Mouse (Mus musculus) regulatory T cell (primary cell): Measurements from ENCODE around the gene Tbc1d2.
"Not testable (repeated sequence)": the region's sequence is repeated elsewhere in the genome, so short reads cannot be mapped to it uniquely, and the experiment has no call there.

Experiments
- in situ Hi-C: fragments of 300-600 bp; cut with MboI, MseI; formaldehyde crosslinking; loops from one replicate; pipeline ENCODE4 v1.15.1; 2025; ENCODE audit warnings: high pct_unique_total_duplicates

The Tbc1d2 gene

DNA sequence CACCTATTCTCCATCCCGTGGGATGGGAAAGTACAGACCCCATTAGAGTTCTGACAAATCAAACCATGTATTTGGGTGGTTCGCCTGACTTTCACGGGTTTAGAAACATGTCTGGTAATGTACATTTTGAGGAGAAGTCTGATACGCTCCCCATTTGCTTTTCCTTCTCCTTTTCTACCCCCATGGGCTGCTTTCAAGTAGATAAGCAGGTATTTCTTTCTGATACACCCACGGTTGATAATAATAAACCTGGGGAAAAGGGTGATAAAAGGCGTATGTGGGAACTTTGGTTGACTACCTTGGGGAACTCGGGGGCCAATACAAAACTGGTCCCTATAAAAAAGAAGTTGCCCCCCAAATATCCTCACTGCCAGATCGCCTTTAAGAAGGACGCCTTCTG is 68.0 kb downstream of the Tbc1d2 start:
- in situ Hi-C loops: not testable (repeated sequence)

DNA sequence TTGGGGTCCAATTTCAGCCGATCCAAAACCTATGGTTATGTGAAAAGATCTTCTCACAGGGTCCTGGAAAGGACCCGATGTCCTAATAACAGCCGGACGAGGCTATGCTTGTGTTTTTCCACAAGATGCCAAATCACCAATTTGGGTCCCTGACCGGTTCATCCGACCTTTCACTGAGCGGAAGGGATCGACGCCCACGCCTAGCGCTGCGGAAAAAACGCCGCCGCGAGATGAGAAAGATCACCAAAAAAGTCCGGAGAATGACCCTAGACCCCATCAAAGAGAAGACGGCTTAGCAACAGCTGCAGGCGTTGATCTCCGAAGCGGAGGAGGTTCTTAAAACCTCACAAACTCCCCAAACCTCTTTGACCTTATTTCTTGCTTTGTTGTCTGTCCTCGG is 68.4 kb downstream of the Tbc1d2 start:
- in situ Hi-C loops: not testable (repeated sequence)

GRCm38 (mm10) chr4:46580799-46581243 is 69.2 kb downstream of the Tbc1d2 start:
- in situ Hi-C loops: not testable (repeated sequence)

DNA sequence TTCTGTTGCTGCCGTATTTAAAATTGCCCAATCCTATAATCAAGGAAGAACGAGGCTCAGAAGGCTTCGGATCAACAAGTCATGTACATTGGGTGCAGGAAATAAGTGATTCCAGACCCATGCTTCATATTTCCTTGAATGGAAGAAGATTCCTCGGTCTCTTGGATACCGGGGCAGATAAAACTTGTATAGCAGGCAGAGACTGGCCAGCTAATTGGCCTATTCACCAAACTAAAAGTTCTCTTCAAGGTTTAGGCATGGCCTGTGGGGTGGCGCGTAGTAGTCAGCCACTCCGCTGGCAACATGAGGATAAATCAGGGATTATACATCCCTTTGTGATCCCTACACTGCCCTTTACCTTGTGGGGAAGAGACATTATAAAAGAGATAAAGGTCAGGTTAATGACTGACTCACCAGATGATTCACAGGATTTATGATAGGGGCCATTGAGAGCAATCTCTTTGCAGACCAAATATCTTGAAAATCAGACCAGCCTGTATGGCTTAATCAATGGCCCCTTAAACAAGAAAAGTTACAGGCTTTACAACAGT is 71.1 kb downstream of the Tbc1d2 start:
- in situ Hi-C loops: not testable (repeated sequence)

GRCm38 (mm10) chr4:46578228-46578627 is 71.8 kb downstream of the Tbc1d2 start:
- in situ Hi-C loops: no loop called here

DNA sequence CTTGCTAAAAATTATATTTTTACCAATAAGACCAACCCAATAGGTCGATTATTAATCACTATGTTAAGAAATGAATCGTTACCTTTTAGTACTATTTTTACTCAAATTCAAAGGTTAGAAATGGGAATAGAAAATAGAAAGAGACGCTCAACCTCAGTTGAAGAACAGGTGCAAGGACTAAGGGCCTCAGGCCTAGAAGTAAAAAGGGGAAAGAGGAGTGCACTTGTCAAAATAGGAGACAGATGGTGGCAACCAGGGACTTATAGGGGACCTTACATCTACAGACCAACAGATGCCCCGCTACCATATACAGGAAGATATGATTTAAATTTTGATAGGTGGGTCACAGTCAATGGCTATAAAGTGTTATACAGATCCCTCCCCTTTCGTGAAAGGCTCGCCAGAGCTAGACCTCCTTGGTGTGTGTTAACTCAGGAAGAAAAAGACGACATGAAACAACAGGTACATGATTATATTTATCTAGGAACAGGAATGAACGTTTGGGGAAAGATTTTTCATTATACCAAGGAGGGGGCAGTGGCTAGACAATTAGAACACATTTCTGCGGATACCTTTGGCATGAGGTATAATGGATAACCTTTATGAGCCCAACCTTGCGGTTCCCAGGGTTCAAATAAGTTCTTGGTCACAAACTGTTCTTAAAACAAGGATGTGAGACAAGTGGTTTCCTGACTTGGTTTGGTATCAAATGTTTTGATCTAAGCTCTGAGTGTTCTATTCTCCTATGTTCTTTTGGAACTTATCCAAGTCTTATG is 74.3 kb downstream of the Tbc1d2 start:
- in situ Hi-C loops: not testable (repeated sequence)

DNA sequence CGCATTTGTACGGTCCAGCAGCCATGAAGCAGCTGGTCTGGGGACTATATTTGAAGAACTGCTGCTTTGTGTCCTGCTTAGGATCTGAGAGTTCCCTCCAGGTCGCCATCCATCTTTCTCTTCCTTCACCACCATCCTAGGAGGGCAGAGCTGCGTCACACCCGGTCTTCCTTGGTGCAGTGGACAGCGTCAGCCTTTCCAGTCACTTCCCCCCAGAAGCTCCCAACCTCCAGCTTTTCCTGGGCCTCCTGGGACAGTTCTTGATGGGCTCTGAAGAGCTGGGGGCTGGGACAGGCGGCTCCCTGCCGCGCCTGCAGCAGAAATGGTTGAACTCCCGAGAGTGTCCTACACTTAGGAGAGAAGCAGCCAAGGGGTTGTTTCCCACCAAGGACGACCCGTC is 75.2 kb downstream of the Tbc1d2 start:
- in situ Hi-C loops: no loop called here

GRCm38 (mm10) chr4:46574024-46574753 is 75.8 kb downstream of the Tbc1d2 start:
- in situ Hi-C loops: no loop called here

DNA sequence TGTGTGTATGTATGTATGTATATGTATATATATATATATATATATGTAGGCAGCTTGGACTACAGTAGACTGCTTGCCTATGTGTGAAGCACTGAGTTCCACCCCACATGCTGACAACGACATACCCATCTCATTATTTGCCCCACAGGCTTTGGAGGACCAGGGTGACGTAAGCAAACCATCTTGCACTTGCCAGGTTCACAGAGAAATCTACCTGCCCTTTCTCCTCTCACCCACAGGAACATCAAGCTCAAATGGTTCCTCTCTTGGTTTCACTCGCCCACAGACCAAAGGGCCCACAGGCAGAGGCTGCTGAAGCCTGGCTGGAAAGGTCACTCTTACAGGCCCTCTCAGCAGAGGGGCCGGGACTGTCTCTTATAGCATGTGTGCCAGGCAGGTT is 77.4 kb downstream of the Tbc1d2 start:
- in situ Hi-C loops: no loop called here

GRCm38 (mm10) chr4:46571744-46572143 is 78.3 kb downstream of the Tbc1d2 start:
- in situ Hi-C loops: no loop called here

GRCm38 (mm10) chr4:46569671-46570070 is 80.3 kb downstream of the Tbc1d2 start:
- in situ Hi-C loops: no loop called here

DNA sequence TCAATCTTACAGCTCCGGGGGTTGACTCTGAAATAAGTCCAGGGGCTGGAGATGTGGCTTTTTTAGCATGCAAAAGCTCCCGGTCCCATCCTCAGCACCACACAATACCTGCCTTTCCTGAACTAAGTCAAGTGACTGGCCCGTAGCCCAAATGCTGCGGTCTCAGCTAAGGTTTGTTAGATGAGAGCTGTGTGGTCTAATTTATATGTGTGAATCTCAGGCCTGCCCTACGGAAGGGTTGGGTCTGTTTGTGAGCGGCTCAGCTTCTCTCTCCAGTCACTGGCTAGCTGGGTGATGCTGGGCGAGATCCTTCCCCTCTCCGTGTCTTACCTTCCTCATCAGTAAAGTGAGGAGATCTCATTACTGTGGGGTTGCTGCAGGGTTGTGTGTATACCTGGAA is 81.8 kb downstream of the Tbc1d2 start:
- in situ Hi-C loops: no loop called here

GRCm38 (mm10) chr4:46566931-46567671 is 82.9 kb downstream of the Tbc1d2 start:
- in situ Hi-C loops: no loop called here

GRCm38 (mm10) chr4:46565393-46565955 is 84.5 kb downstream of the Tbc1d2 start:
- in situ Hi-C loops: no loop called here

- in situ Hi-C loops: no loop called here
These were observed 85.8 kb downstream of the Tbc1d2 start for GRCm38 (mm10) chr4:46564247-46564646.

GRCm38 (mm10) chr4:46563847-46564246 is 86.2 kb downstream of the Tbc1d2 start:
- in situ Hi-C loops: no loop called here

- in situ Hi-C loops: no loop called here
These were observed 87.2 kb downstream of the Tbc1d2 start for GRCm38 (mm10) chr4:46562841-46563240.

DNA sequence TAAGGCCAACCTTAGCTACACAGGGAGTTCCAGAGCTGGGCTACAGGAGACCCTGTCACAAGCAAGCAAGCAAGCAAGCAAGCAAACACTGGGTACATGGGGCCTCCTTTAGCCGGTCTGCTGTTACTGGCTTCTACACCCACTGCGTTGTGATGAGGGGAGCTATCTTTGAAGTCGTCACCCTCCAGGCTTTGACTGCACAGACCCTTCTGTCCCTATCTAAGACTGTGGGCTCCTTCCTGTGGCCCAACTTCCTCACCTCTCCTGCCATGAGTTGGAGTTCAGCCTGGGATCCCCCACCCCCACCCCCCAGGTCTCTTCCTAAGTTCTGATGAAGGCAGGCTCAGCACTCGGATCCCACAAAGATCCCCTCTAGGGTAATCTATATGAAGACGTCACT is 88.0 kb downstream of the Tbc1d2 start:
- in situ Hi-C loops: no loop called here

DNA sequence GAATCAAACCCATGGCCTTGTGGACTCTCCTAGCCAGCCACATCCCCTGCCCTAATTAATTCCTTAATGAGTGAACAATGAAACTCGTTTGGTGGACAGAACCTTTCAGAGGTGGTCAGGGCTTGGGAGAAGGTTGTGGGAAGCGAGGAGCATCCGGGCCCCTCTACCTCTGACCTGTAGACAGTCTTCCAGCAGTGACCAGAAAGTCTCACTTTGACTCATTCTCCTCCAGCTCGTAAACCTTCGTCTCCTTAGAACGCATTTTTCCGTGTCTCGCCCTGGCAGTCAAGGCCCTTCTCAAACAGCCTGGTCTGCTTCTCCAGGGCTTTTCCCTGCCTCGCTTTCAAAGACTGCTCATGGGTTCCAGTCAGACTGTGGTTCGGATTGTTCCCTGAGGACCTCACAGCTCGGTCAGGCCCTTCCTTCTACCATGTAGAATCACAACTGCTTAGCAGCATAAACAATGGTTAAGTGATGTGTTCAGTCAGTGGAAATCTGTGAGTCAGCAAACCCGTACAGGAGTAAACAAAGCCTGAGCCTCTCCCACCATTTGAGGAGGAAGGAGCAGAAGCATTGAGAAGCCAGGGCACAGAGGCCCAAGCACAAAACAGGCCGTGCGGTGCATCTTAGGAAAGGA is 89.8 kb downstream of the Tbc1d2 start:
- in situ Hi-C loops: no loop called here

- in situ Hi-C loops: no loop called here
These were observed 91.0 kb downstream of the Tbc1d2 start for GRCm38 (mm10) chr4:46558672-46559667.
